Mouse (Mus musculus) olfactory bulb, adult 2 months (tissue): ENCODE results near the gene Rnf212.

ENCODE experiments used
- CTCF ChIP-seq: fragments of 200-500 bp; IDR thresholded peaks from 2 replicates; pipeline ENCODE4 v1.5.1; 2012; ENCODE audit warnings: low read depth, mild to moderate bottlenecking, low read length, moderate library complexity; ENCODE audit not compliant: insufficient read depth
- POLR2A ChIP-seq: fragments of 200-500 bp; IDR thresholded peaks from 2 replicates; pipeline ENCODE4 v1.6.1; 2012; ENCODE audit warnings: mild to moderate bottlenecking, low read depth, low read length, moderate library complexity; ENCODE audit not compliant: insufficient read depth

DNA sequence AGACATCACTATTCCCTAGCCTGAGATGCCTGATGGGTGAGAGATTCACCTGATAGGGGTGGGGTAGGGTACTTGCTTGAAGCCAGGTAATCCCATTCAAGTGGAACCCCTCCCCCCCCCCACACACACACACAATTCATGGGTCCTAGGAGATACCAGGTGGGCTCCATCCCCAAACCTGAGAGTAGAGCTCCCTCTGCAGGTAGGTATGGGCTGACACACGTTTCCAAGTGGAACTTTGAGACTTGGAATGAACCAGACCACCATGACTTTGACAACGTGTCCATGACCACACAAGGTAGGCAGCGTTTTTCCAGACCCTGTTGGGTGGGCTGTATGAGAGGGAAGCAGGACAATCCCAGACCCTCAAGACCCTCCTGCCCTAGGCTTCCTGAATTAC, 94.9 kb downstream of the Rnf212 start:
- no peak for TF ChIP-seq POLR2A
- no peak for TF ChIP-seq CTCF
